Mouse (Mus musculus) limb, embryonic 10.5 days (tissue): Measurements from ENCODE around the gene Hps6. TPM values are rescaled to one million over a fixed set of nuclear protein-coding genes. Genes with fewer than 3 reads are reported as not detected.
"Not testable (repeated sequence)": the region's sequence is repeated elsewhere in the genome, so short reads cannot be mapped to it uniquely, and the experiment has no call there.

Experiments
- DNase-seq: peaks from one replicate; pipeline ENCODE4 v3.0.0-alpha.2; 2017; ENCODE audit warnings: low spot score
- H3K27ac ChIP-seq: fragments of 300-500 bp; sonication (generic); 2 replicates; pipeline ENCODE4 v1.5.1; 2016; ENCODE audit warnings: mild to moderate bottlenecking
- H3K27me3 ChIP-seq: fragments of 300-500 bp; sonication (generic); 2 replicates; pipeline ENCODE4 v1.6.1; 2016; ENCODE audit warnings: low read depth, mild to moderate bottlenecking; ENCODE audit not compliant: poor library complexity, severe bottlenecking
- H3K36me3 ChIP-seq: fragments of 300-500 bp; sonication (generic); 2 replicates; pipeline ENCODE4 v1.6.1; 2016; ENCODE audit warnings: mild to moderate bottlenecking, moderate library complexity
- H3K4me1 ChIP-seq: fragments of 300-500 bp; sonication (generic); 2 replicates; pipeline ENCODE4 v1.6.1; 2016
- H3K4me3 ChIP-seq: fragments of 300-500 bp; sonication (generic); 2 replicates; pipeline ENCODE4 v1.5.1; 2016; ENCODE audit warnings: mild to moderate bottlenecking, moderate library complexity
- H3K9me3 ChIP-seq: fragments of 300-500 bp; sonication (generic); replicated peaks from 2 replicates; pipeline ENCODE4 v1.6.1; 2016; ENCODE audit warnings: mild to moderate bottlenecking
- WGBS: fragments of 180-500 bp; shearing (Covaris S2); methylation state at CpG from one replicate; pipeline ENCODE4 v1.1.7; 2016; 5-methylcytosine and 5-hydroxymethylcytosine counted together
- polyA plus RNA-seq: library from polyadenylated mRNA; unstranded; fragments of >200 nt; fragmentation: Nextera tagmentation; extraction: Ambion mirVana; gene quantifications from 2 replicates; pipeline ENCODE4 v1.2.1, GENCODE M21; 2016

Gene Hps6
- 4.7 and 5.3 TPM in 2 replicates for polyA plus RNA-seq

DNA sequence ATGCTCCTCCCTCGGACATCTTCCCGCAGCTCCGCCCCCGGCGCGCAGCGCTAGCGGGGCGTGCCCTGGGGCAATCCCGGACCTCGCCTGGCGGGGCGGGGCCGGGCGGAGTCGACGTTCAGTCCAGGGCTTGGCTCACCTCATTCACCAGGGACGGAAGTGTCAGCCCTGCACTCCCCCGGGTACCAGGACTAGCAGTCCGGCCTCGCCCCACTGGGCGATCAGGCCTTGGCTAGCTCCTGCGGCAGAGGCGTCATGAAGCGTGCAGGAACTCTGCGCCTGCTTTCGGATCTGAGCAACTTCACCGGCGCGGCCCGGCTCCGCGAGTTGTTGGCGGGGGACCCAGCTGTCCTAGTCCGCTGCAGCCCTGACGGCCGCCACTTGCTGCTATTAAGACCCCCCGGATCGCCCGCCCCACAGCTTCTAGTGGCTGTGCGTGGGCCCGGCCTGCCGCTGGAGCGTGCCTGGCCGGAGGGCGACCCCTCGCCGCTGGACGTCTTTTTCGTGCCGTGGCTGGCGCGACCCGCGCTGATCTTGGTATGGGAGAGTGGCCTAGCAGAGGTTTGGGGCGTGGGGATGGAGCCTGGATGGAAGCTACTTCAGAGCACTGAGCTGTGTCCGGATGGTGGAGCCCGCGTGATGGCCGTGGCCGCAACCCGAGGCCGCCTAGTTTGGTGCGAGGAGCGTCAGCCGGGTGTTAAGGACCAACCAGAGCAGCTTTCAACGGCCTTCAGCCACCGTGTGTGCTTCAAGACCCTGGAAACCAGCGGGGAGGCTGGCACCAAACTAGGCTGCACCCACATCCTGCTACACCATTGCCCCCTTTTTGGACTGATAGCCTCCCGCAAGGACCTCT, at the start of gene Hps6:
TSS of gene Hps6 (plus strand) at position 138 of the 856 bp plus-strand sequence.
- DNase-seq: peak; percentile 83
- Histone ChIP-seq H3K36me3 (peaks cover 7% of the 10 kb centered on the region), H3K4me3 (peak within 1 kb of the TSS; percentile 68), H3K27me3 (peaks cover 17% of the 10 kb centered on the region), H3K9me3 (no peaks in the 10 kb centered on the region), H3K4me1 (peaks cover 26% of the 10 kb centered on the region), H3K27ac (peak within 1 kb of the TSS; percentile 78)
- 2% methylated on average over 70 of the region's 70 CpGs for WGBS

DNA sequence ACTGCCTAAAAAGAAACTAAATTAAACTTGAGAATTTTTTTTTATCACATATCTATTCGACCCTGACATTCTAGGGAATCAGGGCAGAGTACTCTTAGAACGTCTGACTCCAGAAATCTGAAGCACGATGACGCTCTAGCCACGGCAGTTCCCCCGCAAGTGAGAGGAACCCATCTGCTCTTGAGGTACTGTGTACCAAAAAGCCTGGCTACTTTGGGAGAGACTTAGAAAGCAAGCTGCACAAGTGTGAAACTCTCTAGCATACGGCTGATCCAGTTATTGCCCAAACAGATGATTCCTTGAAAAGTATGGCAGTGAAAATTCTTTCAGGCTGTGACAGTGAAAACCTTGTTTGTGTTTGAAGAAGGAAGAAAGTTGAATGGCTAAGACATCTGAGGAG, 46.6 kb upstream of the Hps6 start:
- peaks cover 13% of the 10 kb centered on the region for H3K4me1 ChIP-seq
- H3K9me3 ChIP-seq: no peaks in the 10 kb centered on the region
- H3K36me3 ChIP-seq: peaks cover 37% of the 10 kb centered on the region
- 92% methylated on average over 7 of the region's 7 CpGs for WGBS
- H3K4me3 ChIP-seq: no peak overlapping the region
- no peak for DNase-seq
- no peaks in the 10 kb centered on the region for H3K27me3 ChIP-seq
- H3K27ac ChIP-seq: no peak overlapping the region

DNA sequence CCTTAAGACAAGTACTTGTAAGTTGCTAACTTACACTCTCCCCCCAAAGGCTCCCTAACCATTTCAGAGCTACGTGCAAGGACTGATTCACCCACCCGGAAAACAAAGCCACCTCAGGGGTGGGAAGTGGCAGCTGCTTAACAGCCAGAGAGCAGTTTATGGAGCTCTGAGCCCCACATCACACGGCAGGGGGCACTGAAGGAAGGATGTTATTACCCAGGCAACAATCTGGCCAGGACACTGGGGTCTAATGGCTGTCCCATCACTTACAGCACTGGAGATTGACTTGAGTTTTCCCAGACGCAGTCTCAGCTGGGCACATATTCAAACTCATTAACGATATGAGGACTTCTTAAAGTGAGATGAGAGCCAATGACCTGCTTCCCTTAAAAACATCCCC, 42.5 kb upstream of the Hps6 start:
- Histone ChIP-seq H3K4me1 (peaks cover 18% of the 10 kb centered on the region), H3K27me3 (no peaks in the 10 kb centered on the region), H3K36me3 (peaks cover 47% of the 10 kb centered on the region), H3K4me3 (no peak overlapping the region), H3K27ac (peak overlapping the region; percentile 36; the same call in 1 of the 2 replicates), H3K9me3 (no peaks in the 10 kb centered on the region)
- 17% methylated on average over 5 of the region's 5 CpGs for WGBS
- no peak for DNase-seq

DNA sequence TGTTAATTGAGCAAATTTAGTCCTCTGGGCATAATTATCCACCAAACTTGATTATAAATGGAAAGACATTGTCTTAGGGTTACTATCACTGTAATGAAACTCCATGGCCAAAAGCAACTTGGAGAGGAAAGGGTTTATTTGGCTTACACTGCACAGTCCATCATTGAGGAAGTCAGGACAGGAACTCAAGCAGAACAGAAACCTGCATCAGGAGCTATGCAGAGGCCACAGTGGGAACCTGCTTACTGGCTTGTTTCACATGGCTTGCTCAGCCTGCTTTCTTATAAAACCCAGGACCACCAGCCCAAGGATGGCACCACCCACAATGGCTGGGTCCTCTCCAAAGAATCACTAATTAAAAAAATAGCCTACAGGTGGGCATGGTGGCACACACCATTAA, 18.9 kb upstream of the Hps6 start:
- H3K27ac ChIP-seq: no peak overlapping the region
- H3K4me3 ChIP-seq: no peak overlapping the region
- H3K9me3 ChIP-seq: no peaks in the 10 kb centered on the region
- DNase-seq: no peak
- no peaks in the 10 kb centered on the region for H3K27me3 ChIP-seq
- H3K4me1 ChIP-seq: no peaks in the 10 kb centered on the region
- peaks cover 21% of the 10 kb centered on the region; the same call in 1 of the 2 replicates for H3K36me3 ChIP-seq

DNA sequence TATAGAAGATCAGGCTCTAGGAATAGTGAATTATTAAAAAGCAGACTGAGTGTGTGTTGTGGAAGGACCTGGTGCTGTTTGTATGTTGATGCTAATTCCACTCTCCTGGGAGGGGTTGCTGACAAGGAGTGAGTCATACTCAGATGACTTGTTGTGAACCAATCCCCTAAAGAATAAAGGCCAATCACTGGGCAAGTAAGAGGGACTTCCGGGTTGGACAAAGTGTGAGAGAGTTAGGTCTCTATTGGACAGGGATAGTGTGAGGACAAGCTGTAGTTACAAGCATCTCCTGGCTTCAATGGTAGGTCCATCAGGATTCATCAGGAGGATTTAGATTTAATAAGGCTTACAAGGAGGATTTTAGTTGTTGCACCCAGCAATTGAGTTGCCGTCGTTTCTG, 15.1 kb upstream of the Hps6 start:
- Histone ChIP-seq H3K4me1 (no peaks in the 10 kb centered on the region), H3K9me3 (no peaks in the 10 kb centered on the region), H3K36me3 (peaks cover 23% of the 10 kb centered on the region), H3K27ac (no peak overlapping the region), H3K27me3 (no peaks in the 10 kb centered on the region), H3K4me3 (no peak overlapping the region)
- WGBS: 96% methylated on average over 3 of the region's 3 CpGs
- DNase-seq: no peak

DNA sequence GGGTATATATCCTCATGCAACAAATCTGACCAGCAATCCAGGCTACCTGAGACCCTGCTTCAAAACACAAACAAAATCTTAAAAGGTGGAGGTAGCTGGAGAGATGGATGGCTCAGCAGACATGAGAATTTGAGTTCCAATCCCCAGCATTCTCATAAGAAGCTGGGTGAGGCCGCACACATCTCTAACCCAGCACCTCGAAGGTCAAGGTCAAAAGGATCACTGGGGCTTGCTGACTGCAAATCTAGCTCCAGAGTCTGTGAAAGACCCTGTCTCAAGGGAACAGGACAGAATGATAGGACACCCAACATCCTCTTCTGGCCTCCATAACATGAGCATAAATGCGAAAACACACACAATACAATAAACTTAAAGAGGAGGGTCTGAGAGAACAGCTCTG, 12.1 kb upstream of the Hps6 start:
- no peak for DNase-seq
- no peaks in the 10 kb centered on the region for H3K27me3 ChIP-seq
- no peaks in the 10 kb centered on the region for H3K4me1 ChIP-seq
- H3K27ac ChIP-seq: no peak overlapping the region
- peaks cover 42% of the 10 kb centered on the region for H3K36me3 ChIP-seq
- no peaks in the 10 kb centered on the region for H3K9me3 ChIP-seq
- WGBS: 93% methylated on average over 3 of the region's 3 CpGs
- H3K4me3 ChIP-seq: no peak overlapping the region

DNA sequence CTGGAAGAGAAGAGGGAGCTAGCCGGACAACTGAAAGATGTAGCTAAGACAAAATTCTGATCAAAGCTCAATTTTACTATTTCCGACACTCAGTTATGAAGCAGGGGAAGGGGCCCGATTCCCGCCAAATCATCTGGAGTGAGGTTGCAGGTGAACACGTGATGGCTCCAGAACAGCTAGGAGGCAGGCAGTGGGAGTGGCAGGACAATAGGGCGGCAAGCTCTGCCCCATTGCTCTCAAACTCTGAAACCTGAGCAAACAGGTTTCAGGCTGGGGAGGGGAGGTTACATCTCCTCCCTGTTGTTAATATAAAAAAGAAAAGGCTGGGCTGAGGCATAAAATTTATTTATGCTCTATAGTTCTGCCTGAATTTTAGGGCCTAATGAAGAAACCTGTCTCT, 9.9 kb upstream of the Hps6 start:
- peaks cover 35% of the 10 kb centered on the region for H3K36me3 ChIP-seq
- not testable (repeated sequence) for H3K4me1 ChIP-seq, H3K27me3 ChIP-seq, H3K27ac ChIP-seq, DNase-seq, H3K9me3 ChIP-seq, H3K4me3 ChIP-seq
- WGBS: 86% methylated on average over 6 of the region's 6 CpGs

DNA sequence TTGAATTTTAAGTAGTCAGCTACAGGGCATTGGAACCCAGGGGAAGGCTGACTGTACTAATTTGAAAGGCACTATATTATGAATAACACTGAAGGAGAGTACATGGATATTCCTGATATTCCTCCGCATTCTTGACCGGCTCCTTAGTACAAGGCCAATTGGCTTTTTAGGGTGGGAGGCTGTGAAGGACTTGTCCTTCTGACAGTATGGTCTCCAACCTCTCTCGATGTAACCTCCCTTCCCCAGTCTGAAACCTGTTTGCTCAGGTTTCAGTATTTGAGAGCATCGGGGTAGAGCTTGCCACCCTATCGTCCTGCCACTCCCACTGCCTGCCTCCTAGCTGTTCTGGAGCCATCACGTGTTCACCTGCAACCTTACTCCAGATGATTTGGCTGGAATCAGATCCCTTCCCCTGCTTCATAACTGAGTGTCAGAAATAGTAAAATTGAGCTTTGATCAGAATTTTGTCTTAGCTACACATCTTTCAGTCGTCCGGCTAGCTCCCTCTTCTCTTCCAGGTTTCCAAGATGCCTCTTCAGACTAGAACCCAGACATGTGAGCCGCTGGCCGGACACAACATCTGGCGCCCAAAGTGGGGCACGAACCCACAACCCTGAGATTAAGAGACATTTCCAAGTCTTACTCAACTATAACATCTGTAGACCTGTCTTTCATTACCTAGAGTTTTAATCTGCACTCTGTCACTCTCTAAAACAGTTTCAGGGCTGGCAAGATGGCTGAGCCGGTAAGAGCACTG, 9.1 kb upstream of the Hps6 start:
- peaks cover 29% of the 10 kb centered on the region for H3K36me3 ChIP-seq
- H3K4me3 ChIP-seq: no peak overlapping the region
- H3K27me3 ChIP-seq: no peaks in the 10 kb centered on the region
- H3K4me1 ChIP-seq: peaks cover 8% of the 10 kb centered on the region
- no peak for DNase-seq
- H3K27ac ChIP-seq: no peak overlapping the region
- WGBS: 96% methylated on average over 13 of the region's 13 CpGs
- no peaks in the 10 kb centered on the region for H3K9me3 ChIP-seq

DNA sequence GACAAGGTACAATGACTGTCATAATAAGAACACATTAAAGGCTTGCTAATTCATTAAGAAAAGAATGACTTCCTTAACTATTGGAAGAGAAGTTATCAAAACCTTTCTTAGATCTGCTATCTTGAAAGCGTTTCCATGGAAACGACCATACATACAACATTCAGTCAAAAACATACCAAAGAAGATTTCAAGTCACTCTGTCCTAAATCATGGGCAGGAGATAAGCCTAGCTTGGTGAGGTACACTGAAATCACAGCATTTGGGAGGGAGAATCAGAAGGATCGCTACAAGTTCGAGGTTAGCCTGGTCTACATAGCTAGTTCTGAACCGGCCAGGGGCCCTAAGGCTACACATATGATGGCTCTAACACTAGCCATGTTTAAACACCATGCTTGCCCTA, 5.9 kb upstream of the Hps6 start:
- DNase-seq: no peak
- H3K27ac ChIP-seq: peak overlapping the region; percentile 96
- H3K9me3 ChIP-seq: no peaks in the 10 kb centered on the region
- peak overlapping the region; percentile 80 for H3K4me3 ChIP-seq
- WGBS: 71% methylated on average over 5 of the region's 5 CpGs
- 0 out of 2 replicates have a peak, but pooled peaks cover 3% of the 10 kb centered on the region for H3K27me3 ChIP-seq
- peaks cover 21% of the 10 kb centered on the region for H3K36me3 ChIP-seq
- H3K4me1 ChIP-seq: peaks cover 8% of the 10 kb centered on the region

DNA sequence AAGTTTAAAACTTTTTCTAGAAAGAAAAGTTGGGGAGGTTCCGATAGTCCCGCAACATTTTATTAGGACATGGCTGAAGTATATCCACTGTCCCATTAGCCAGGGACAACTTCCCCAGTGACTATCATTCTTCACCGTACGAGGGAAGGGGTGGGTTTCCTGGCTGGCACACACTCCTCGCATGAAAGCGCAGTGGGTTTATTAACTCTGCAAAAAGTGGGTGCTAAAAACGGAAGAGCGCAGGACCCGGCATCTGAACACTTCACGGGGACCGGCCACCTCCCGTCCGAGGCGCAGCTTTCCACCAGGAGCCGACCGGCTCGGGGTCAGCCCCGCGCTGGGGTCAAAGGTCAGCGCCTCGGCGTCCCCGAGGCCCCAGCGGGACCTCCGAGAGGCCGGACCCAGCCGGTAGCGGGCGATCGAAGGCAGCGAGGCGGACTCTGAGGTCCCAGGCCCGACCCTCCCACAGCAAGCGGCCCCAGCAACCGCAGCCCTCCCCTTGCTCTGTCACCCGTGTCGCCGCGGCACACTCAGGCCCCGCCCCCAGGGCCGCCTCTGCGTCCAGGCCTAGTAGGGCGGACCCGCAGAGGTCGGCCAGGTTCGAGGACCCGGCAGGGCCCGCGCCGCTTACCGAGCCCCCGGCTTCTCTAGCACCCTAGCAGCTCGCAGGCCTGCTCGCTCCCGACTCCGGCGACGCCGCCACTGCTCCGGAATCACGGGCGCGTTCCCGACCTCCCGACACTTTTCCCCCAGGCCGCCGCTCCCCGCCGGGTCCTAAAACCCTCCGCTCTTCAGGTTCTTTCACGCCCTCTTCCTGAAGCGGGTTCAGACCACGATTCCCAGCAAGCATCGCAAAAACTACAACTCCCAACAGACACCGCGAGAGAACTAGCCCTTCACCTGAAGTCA, 5.3 kb upstream of the Hps6 start, which contains the start of gene Armh3:
TSS of gene Armh3 (minus strand) at position 704 of the 909 bp plus-strand sequence.
- no peaks in the 10 kb centered on the region for H3K9me3 ChIP-seq
- peaks cover 8% of the 10 kb centered on the region for H3K4me1 ChIP-seq
- H3K36me3 ChIP-seq: peaks cover 21% of the 10 kb centered on the region
- H3K27me3 ChIP-seq: 0 out of 2 replicates have a peak, but pooled peaks cover 4% of the 10 kb centered on the region
- 1% methylated on average over 71 of the region's 76 CpGs for WGBS
- peak within 1 kb of the TSS; percentile 96 for H3K27ac ChIP-seq
- DNase-seq: peak; percentile 97
- H3K4me3 ChIP-seq: peak within 1 kb of the TSS; percentile 80

DNA sequence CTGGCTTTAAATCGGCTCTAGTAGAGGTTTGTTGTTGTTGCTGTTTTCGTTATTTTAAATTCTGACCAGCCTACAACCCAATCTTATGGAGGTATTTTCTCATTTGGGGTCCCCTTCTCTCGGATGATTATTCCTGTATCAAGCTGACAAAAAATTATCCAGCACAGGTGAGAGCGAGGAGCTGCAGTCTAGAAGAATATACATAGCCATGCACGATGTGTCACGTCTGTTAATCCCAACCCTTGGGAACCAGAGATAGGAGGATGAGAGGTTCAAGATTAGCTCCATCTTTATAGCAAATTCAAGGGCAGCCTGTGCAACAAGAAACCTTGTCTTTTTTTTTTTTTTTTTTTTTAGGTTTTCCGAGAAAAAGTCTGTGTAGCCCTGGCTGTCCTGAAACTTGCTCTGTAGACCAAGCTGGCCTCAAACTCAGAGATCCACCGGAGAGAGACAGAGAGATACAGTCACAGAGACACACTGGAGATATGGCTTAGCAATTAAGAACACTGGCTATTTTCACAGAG, 4.6 kb upstream of the Hps6 start:
- peaks cover 21% of the 10 kb centered on the region for H3K36me3 ChIP-seq
- 16% methylated on average over 8 of the region's 8 CpGs for WGBS

DNA sequence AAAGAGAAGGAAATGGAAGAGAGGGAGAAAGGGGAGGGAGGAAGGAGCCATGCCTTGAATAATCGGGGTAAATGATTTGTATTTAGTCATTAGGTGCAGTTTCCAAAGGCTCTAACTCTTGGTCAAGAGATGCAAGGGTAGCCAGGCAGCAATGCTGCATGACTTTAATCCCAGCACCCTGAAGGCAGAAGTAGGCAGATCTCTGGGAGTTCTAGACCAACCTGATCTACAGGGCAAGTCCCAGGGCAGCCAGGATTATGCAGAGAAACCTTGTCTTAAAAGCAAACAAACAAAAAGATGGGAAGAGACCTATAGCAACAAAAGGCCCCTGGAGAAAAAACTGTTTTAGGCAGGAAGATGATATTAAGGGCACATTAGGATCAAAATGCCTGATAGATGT, 3.9 kb upstream of the Hps6 start:
- Histone ChIP-seq H3K4me3 (no peak overlapping the region), H3K4me1 (peaks cover 21% of the 10 kb centered on the region), H3K9me3 (no peaks in the 10 kb centered on the region), H3K27ac (no peak overlapping the region), H3K36me3 (peaks cover 16% of the 10 kb centered on the region), H3K27me3 (peaks cover 11% of the 10 kb centered on the region; the same call in 1 of the 2 replicates)
- WGBS: 69% methylated on average over 1 of the region's 1 CpGs
- no peak for DNase-seq

More for the DNA sequence above, 4.6 kb upstream of the Hps6 start:
- H3K4me3 ChIP-seq: peak overlapping the region; percentile 80
- H3K27ac ChIP-seq: peak overlapping the region; percentile 96
- no peaks in the 10 kb centered on the region for H3K9me3 ChIP-seq
- H3K4me1 ChIP-seq: peaks cover 15% of the 10 kb centered on the region
- DNase-seq: no peak
- H3K27me3 ChIP-seq: peaks cover 5% of the 10 kb centered on the region; the same call in 1 of the 2 replicates
